ENCODE assay signal across 8 mouse cellular contexts in the genomic region with DNA sequence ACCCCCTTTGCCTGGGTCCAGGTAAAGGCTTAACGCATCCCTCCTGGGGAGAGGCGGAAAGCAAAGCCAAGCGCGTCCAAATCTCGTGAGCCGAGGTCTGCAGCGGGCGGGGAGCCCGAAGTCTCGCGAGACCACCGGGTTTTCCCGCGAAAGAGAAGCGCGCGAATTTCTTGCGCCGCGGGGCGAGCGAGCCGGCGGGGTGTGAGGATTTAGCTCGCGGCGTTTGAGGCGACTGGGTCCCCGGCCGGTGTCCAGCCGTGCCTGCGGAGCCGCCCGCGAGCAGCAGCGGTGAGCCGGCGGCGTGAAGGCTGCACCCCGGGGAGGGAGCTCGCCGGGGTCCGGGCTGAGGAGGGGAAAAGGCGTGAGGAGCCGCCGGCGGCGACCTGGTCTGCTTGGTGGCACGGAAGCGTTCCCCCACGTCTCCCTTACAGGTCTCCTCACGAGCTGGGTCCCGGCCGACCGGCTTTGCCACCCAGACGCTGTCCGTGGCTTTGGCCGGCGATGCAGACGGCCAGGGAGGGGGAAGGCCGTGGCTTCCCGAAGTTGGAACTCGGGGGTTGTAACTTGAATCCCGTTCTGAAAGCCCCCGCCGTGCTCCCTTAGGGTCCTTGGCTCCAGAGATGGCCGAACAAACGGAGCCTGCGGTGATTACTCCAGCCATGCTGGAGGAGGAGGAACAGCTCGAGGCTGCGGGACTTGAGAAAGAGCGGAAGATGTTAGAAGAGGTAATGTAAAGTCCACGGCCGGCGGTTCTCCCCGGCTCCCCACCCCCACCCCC. TPM values are rescaled to one million over a fixed set of nuclear protein-coding genes. Genes with fewer than 3 reads are reported as not detected.
DNase-seq lines count a peak whose midpoint lies in the region; ATAC-seq and TF ChIP-seq lines count a peak whose summit lies in the region.

A gene (plus strand): TSS at position 128 of the 778 bp plus-strand sequence.

- no peaks in the 10 kb centered on the region for H3K36me3 ChIP-seq in intestine, postnatal 0 days (ENCODE audit: control insufficient read depth, insufficient read depth)
- peaks cover 5% of the 10 kb centered on the region; the same call in 1 of the 2 replicates for H3K36me3 ChIP-seq in midbrain, embryonic 11.5 days (ENCODE audit: control insufficient read depth, insufficient read depth, low read length)

- H3K4me3 ChIP-seq in intestine, postnatal 0 days (ENCODE audit: low read depth, low read length), result peak within 1 kb of the TSS; percentile 87
- peak within 1 kb of the TSS; percentile 81 for H3K4me3 ChIP-seq in midbrain, embryonic 11.5 days (ENCODE audit: low read depth, low read length)

- H3K4me1 ChIP-seq in intestine, postnatal 0 days (replicated peaks; ENCODE audit: control insufficient read depth, insufficient read depth, low read length), result no peaks in the 10 kb centered on the region
- peaks cover 6% of the 10 kb centered on the region; the same call in 1 of the 2 replicates for H3K4me1 ChIP-seq in midbrain, embryonic 11.5 days (ENCODE audit: control insufficient read depth, insufficient read depth, low read length)

- H3K4me2 ChIP-seq in intestine, postnatal 0 days (replicated peaks; ENCODE audit: low read depth), result peak within 1 kb of the TSS; percentile 100
- peak within 1 kb of the TSS; percentile 82 for H3K4me2 ChIP-seq in midbrain, embryonic 11.5 days

- H3K27me3 ChIP-seq in intestine, postnatal 0 days (replicated peaks; ENCODE audit: control insufficient read depth, insufficient read depth, low read length), result no peaks in the 10 kb centered on the region
- H3K27me3 ChIP-seq in midbrain, embryonic 11.5 days (ENCODE audit: control insufficient read depth, insufficient read depth, low read length), result no peaks in the 10 kb centered on the region

- TF ChIP-seq CTCF in intestine, postnatal 0 days (IDR thresholded peaks at IDR 0.05; ENCODE audit: low read depth), result no peak

- intact Hi-C loops in left cerebral cortex, postnatal 4 days (cut with DNase I), result no loop called here

- ATAC-seq in granulocyte monocyte progenitor cell, adult 5-6 weeks (replicated peaks; ENCODE audit: poor library complexity, severe bottlenecking), result peak; percentile 86
- ATAC-seq in intestine, postnatal 0 days, result peak; percentile 85
- ATAC-seq in midbrain, embryonic 11.5 days (ENCODE audit: low FRiP score), result peak; percentile 91

- DNase-seq in adrenal gland, postnatal 10 days, result peak; percentile 93
- peak; percentile 93 for DNase-seq in embryo, embryonic 9.5 days (ENCODE audit: extremely low spot score)
- peak; percentile 89 for DNase-seq in left cerebral cortex, postnatal 4 days
- peak; percentile 99 for DNase-seq in midbrain, embryonic 11.5 days (ENCODE audit: low spot score, missing footprints)
- peak; percentile 89 for DNase-seq in right cerebral cortex, postnatal 4 days
- DNase-seq in yolk sac, embryonic 10.5 days (ENCODE audit: low spot score), result peak; percentile 90

- no peaks in the 10 kb centered on the region for H3K9me3 ChIP-seq in intestine, postnatal 0 days (ENCODE audit: control insufficient read depth)
- H3K9me3 ChIP-seq in midbrain, embryonic 11.5 days (ENCODE audit: control insufficient read depth, low read length), result no peaks in the 10 kb centered on the region

- peak within 1 kb of the TSS; percentile 76 for H3K9ac ChIP-seq in intestine, postnatal 0 days (ENCODE audit: low read depth, low read length)
- H3K9ac ChIP-seq in midbrain, embryonic 11.5 days (ENCODE audit: low read length), result peak within 1 kb of the TSS; percentile 92

- no peak within 1 kb of the TSS for H3K27ac ChIP-seq in intestine, postnatal 0 days (ENCODE audit: low read depth, low read length)
- H3K27ac ChIP-seq in midbrain, embryonic 11.5 days (ENCODE audit: low read depth, low read length), result peak within 1 kb of the TSS; percentile 30

- WGBS in intestine, postnatal 0 days, result under 1% methylated on average over 74 of the region's 76 CpGs
- under 1% methylated on average over 72 of the region's 76 CpGs for WGBS in midbrain, embryonic 11.5 days

RNA-seq across cellular contexts. Expression of the gene that starts here (rescaled TPM):
- 10 to 100 TPM; 13.5 to 16.8 TPM for total RNA-seq in adrenal gland, postnatal 10 days (2021)
- total RNA-seq in granulocyte monocyte progenitor cell, adult 5-6 weeks (2014; fragmentation: Nextera tagmentation), result 133 TPM in 2 replicates
- 125 and 129 TPM in 2 replicates for total RNA-seq in granulocyte monocyte progenitor cell, adult 5-6 weeks (2017)
- polyA plus RNA-seq in intestine, postnatal 0 days (2015; fragmentation: Nextera tagmentation; extraction: Ambion mirVana), result 14.6 and 18.7 TPM in 2 replicates
- total RNA-seq in left cerebral cortex, postnatal 4 days (2021), result 1 to 10 TPM; 9.4 to 9.8 TPM
- 94.3 and 95.7 TPM in 2 replicates for polyA plus RNA-seq in midbrain, embryonic 11.5 days (2014; fragmentation: Nextera tagmentation; extraction: Ambion mirVana)

Comparison
In these comparisons a context has a peak if more than half of its experiments do, and no peak if none do; other contexts are left out.
1. RNA of the gene that starts here (total RNA-seq): 125 to 133 TPM in granulocyte monocyte progenitor cell, adult 5-6 weeks; 13.5 to 16.8 TPM in adrenal gland, postnatal 10 days and 9.4 to 9.8 TPM in left cerebral cortex, postnatal 4 days; every median in the first group is over 4 times any median in the second.
2. Peak in every context shown above with its lines, with median percentiles within 50 percentile points of each other: DNase-seq and ATAC-seq.